18 mouse cellular contexts compared by ENCODE assay signal in genomic region chr4:82686037-82686436, GRCm38 (mm10).
"Had no signal": no experiment of that assay in that cellular context is flagged by ENCODE, and none has a peak within 500 bp of the region (broad histone marks: within the 10 kb centered on the region; RNA-seq: fewer than 3 reads in every experiment).

No protein-coding gene starts in this region.

- H3K4me3 ChIP-seq: limb, embryonic 13.5 days; liver, embryonic 15.5 days; midbrain, embryonic 10.5 days; myocyte; neural tube, embryonic 15.5 days had no signal

- DNase-seq: kidney, adult 8-10 months; kidney, postnatal 36 days; left cerebral cortex, postnatal 4 days; lung, embryonic 14.5 days; lung, postnatal 10 days; lung, postnatal 4 days; midbrain, embryonic 14.5 days; right cerebral cortex, adult 18-20 months; right cerebral cortex, postnatal 25 days; thymus, adult 2 months; thymus, postnatal 25 days had no signal

- H3K4me2 ChIP-seq: limb, embryonic 13.5 days; liver, embryonic 15.5 days; lung, embryonic 14.5 days; neural tube, embryonic 15.5 days had no signal

- H3K27me3 ChIP-seq: limb, embryonic 13.5 days; liver, embryonic 15.5 days; neural tube, embryonic 15.5 days had no signal

- H3K9me3 ChIP-seq: limb, embryonic 13.5 days; liver, embryonic 15.5 days; midbrain, embryonic 10.5 days; neural tube, embryonic 15.5 days had no signal

- H3K4me1 ChIP-seq: liver, embryonic 15.5 days had no signal

- ATAC-seq: intestine, embryonic 16.5 days had no signal

- H3K9ac ChIP-seq: limb, embryonic 13.5 days; liver, embryonic 15.5 days; lung, embryonic 14.5 days; neural tube, embryonic 15.5 days had no signal

- H3K27ac ChIP-seq: limb, embryonic 13.5 days; liver, embryonic 15.5 days; midbrain, embryonic 10.5 days; neural tube, embryonic 15.5 days; stomach, postnatal 0 days had no signal

- H3K36me3 ChIP-seq: limb, embryonic 13.5 days; liver, embryonic 15.5 days; midbrain, embryonic 10.5 days; neural tube, embryonic 15.5 days had no signal
